Mouse (Mus musculus) heart, embryonic 16.5 days (tissue): ENCODE measurements around the gene Cfap54. TPM values are rescaled to one million over a fixed set of nuclear protein-coding genes. Genes with fewer than 3 reads are reported as not detected.

Experiments
- ATAC-seq: fragments of 200-750 bp; cut with Nextera tagmentation; replicated peaks from 2 replicates; pipeline ENCODE4 v1.8.0; 2017; ENCODE audit warnings: moderate number of reproducible peaks; ENCODE audit not compliant: insufficient read depth, low FRiP score; ENCODE audit errors: extremely low read depth
- H3K27ac ChIP-seq: fragments of 300-500 bp; sonication (generic); 2 replicates; pipeline ENCODE4 v1.5.1; 2014; ENCODE audit warnings: mild to moderate bottlenecking, low read length, control low read depth, moderate library complexity
- H3K27me3 ChIP-seq: fragments of 300-500 bp; sonication (generic); 2 replicates; pipeline ENCODE4 v1.6.1; 2014; ENCODE audit warnings: low read length, mixed read lengths; ENCODE audit not compliant: control insufficient read depth, insufficient read depth
- H3K36me3 ChIP-seq: fragments of 300-500 bp; sonication (generic); 2 replicates; pipeline ENCODE4 v1.6.1; 2014; ENCODE audit not compliant: control insufficient read depth, insufficient read depth
- H3K4me1 ChIP-seq: fragments of 300-500 bp; sonication (generic); 2 replicates; pipeline ENCODE4 v1.6.1; 2014; ENCODE audit warnings: low read length, mixed read lengths; ENCODE audit not compliant: control insufficient read depth, insufficient read depth
- H3K4me2 ChIP-seq: fragments of 300-500 bp; sonication (generic); 2 replicates; pipeline ENCODE4 v1.6.1; 2014; ENCODE audit warnings: low read depth, mild to moderate bottlenecking, control low read depth, low read length
- H3K4me3 ChIP-seq: fragments of 300-500 bp; sonication (generic); 2 replicates; pipeline ENCODE4 v1.5.1; 2014; ENCODE audit warnings: mild to moderate bottlenecking, control low read depth, low read length
- H3K9ac ChIP-seq: fragments of 300-500 bp; sonication (generic); 2 replicates; pipeline ENCODE4 v1.6.1; 2014; ENCODE audit warnings: low read length, control low read depth
- H3K9me3 ChIP-seq: fragments of 300-500 bp; sonication (generic); replicated peaks from 2 replicates; pipeline ENCODE4 v1.6.1; 2016; ENCODE audit warnings: low read length; ENCODE audit not compliant: control insufficient read depth
- WGBS: fragments of 180-500 bp; shearing (Covaris S2); extraction: QIAGEN DNeasy Blood & Tissue Kit; methylation state at CpG from one replicate; pipeline ENCODE4 v1.1.7; 2014; 5-methylcytosine and 5-hydroxymethylcytosine counted together
- polyA plus RNA-seq: library from polyadenylated mRNA; unstranded; fragments of >200 nt; fragmentation: Nextera tagmentation; extraction: Ambion mirVana; gene quantifications from 2 replicates; pipeline ENCODE4 v1.2.1, GENCODE M21; 2015

Cfap54 gene
- polyA plus RNA-seq, 1 experiment from 2014 or later, result 0.25 TPM

GRCm38 (mm10) chr10:93090241-93090640 lies 8.8 kb upstream of the Cfap54 start:
- Histone ChIP-seq H3K36me3 (no peaks in the 10 kb centered on the region), H3K9ac (no peak overlapping the region), H3K4me2 (no peak overlapping the region), H3K27ac (no peak overlapping the region), H3K9me3 (no peaks in the 10 kb centered on the region), H3K4me1 (peaks cover 5% of the 10 kb centered on the region; the same call in 1 of the 2 replicates), H3K27me3 (no peaks in the 10 kb centered on the region), H3K4me3 (no peak overlapping the region)
- 66% methylated on average over 6 of the region's 6 CpGs for WGBS
- ATAC-seq, result no peak

DNA sequence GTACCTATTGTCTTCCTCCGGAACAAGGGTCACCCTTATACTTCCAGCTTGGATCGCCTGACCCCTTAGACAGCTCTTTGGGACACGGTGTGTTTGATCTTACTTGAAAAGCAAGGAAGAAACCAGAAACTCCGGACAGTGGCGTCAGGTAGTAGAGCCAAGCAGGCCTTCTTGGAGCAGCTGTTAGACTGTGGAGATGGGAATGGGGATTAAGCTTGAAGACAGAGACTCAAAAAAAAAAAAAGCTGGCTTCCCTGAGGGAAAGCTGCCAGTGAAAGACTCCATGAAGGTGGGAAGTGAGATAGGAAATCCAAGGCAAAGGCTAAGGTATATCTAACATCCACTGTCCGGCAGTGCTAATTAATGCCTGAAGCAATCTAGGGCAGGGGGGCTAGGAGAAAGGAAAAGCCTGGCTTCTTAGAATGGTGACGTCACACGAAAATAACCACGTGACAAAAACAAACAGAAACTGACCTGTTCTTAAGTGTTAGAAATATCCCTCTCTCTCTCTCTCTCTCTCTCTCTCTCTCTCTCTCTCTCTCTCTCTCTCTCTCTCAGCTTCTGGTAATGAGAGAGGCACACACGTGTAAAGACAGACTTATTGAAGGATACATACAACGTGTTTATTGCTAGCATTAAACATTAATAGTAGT lies 7.1 kb upstream of the Cfap54 start:
- ATAC-seq, result no peak
- WGBS, result 61% methylated on average over 11 of the region's 11 CpGs
- H3K4me2 ChIP-seq, result no peak overlapping the region
- H3K27me3 ChIP-seq, result no peaks in the 10 kb centered on the region
- no peaks in the 10 kb centered on the region for H3K4me1 ChIP-seq
- no peak overlapping the region for H3K27ac ChIP-seq
- no peaks in the 10 kb centered on the region for H3K36me3 ChIP-seq
- H3K9me3 ChIP-seq, result no peaks in the 10 kb centered on the region
- H3K9ac ChIP-seq, result no peak overlapping the region
- H3K4me3 ChIP-seq, result no peak overlapping the region

DNA sequence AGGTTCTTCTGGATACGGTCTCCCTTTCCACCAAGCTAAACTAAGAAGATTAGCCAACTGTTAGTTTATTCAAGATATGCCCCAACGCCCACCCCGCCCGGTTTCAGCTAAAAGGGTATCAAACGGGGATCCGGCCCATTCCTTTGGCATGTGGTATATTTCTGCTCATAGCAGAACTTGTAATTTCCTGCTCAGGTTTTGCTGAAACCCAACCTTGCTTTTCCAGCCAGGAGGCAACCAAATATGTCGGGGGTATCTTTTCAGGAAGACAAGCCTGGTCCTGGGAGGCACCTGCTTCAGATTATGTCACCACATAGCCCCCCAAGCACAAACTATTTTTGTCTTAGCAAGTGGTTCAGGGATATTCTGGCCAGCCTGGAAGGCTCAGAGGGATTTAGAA lies 6.1 kb upstream of the Cfap54 start:
- H3K9me3 ChIP-seq, result no peaks in the 10 kb centered on the region
- H3K9ac ChIP-seq, result no peak overlapping the region
- H3K4me3 ChIP-seq, result no peak overlapping the region
- no peaks in the 10 kb centered on the region; the same call in 1 of the 2 replicates for H3K4me1 ChIP-seq
- H3K4me2 ChIP-seq, result no peak overlapping the region
- ATAC-seq, result no peak
- WGBS, result 70% methylated on average over 7 of the region's 7 CpGs
- no peak overlapping the region for H3K27ac ChIP-seq
- no peaks in the 10 kb centered on the region for H3K36me3 ChIP-seq
- H3K27me3 ChIP-seq, result no peaks in the 10 kb centered on the region

GRCm38 (mm10) chr10:93083963-93084340 lies 2.5 kb upstream of the Cfap54 start:
- H3K36me3 ChIP-seq, result no peaks in the 10 kb centered on the region
- 62% methylated on average over 8 of the region's 8 CpGs for WGBS
- no peak for ATAC-seq

DNA sequence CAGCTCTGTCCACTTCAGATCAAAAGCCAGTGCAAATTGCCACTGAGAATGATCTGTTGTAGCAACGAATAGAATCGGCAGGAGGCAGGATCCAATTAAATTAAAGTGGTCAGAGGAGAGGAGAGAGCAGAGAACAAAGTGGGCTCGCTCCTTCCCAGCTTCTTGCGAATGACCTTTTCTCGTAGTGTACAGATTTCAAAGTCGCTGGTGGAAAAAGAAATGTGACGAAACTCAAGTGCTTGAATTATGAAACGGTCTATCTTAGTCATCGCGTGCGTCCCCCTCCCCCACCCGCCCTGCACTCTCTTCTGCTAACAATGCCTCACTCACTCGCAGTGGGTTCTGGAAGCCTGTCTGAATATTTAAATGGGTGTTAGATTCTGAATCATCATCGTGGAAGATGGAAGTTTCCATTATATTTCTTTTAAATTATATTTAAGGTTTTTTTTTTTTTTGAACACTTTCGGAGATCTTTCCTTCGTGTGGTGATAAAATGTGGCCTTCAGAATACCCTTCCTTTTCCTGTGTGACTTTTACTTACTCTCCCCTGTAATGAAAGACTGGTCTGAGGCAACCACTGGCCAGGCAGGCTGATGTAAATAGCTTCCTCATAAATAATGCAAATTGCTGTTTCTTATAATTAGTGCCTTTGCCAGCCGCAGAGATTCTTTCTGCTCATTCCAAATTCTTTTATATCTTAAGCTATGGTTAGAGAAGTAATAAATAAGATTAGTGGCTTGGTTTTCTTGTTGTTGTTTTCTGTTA lies 2.0 kb upstream of the Cfap54 start:
- Histone ChIP-seq H3K27me3 (no peaks in the 10 kb centered on the region), H3K27ac (no peak overlapping the region), H3K4me1 (peaks cover 4% of the 10 kb centered on the region), H3K4me3 (peak overlapping the region; percentile 11), H3K36me3 (no peaks in the 10 kb centered on the region), H3K9me3 (no peaks in the 10 kb centered on the region), H3K9ac (0 out of 2 replicates have a peak overlapping the region, but pooled peaks have one; percentile 11), H3K4me2 (peak overlapping the region; percentile 51)
- WGBS, result 14% methylated on average over 17 of the region's 17 CpGs
- no peak for ATAC-seq

More at GRCm38 (mm10) chr10:93083963-93084340, 2.5 kb upstream of the Cfap54 start:
- no peaks in the 10 kb centered on the region for H3K27me3 ChIP-seq
- H3K4me2 ChIP-seq, result no peak overlapping the region
- no peak overlapping the region for H3K4me3 ChIP-seq
- H3K27ac ChIP-seq, result no peak overlapping the region
- peaks cover 4% of the 10 kb centered on the region for H3K4me1 ChIP-seq
- H3K9me3 ChIP-seq, result no peaks in the 10 kb centered on the region
- no peak overlapping the region for H3K9ac ChIP-seq

- peaks cover 4% of the 10 kb centered on the region for H3K4me1 ChIP-seq
- no peaks in the 10 kb centered on the region for H3K9me3 ChIP-seq
- no peak for ATAC-seq
- no peak overlapping the region for H3K4me2 ChIP-seq
- H3K9ac ChIP-seq, result no peak overlapping the region
- 79% methylated on average over 3 of the region's 3 CpGs for WGBS
- H3K27ac ChIP-seq, result no peak overlapping the region
- no peaks in the 10 kb centered on the region for H3K27me3 ChIP-seq
- no peak overlapping the region for H3K4me3 ChIP-seq
- no peaks in the 10 kb centered on the region for H3K36me3 ChIP-seq
Observed at GRCm38 (mm10) chr10:93079486-93079885, 1.9 kb downstream of the Cfap54 start.

GRCm38 (mm10) chr10:93077935-93078479 lies 3.4 kb downstream of the Cfap54 start:
- 62% methylated on average over 11 of the region's 11 CpGs for WGBS
- Histone ChIP-seq H3K4me1 (peaks cover 4% of the 10 kb centered on the region), H3K36me3 (no peaks in the 10 kb centered on the region), H3K9ac (no peak overlapping the region), H3K27ac (no peak overlapping the region), H3K4me2 (no peak overlapping the region), H3K27me3 (no peaks in the 10 kb centered on the region), H3K4me3 (no peak overlapping the region), H3K9me3 (no peaks in the 10 kb centered on the region)
- ATAC-seq, result no peak

- ATAC-seq, result no peak
- H3K4me3 ChIP-seq, result no peak overlapping the region
- no peak overlapping the region for H3K4me2 ChIP-seq
- H3K9me3 ChIP-seq, result no peaks in the 10 kb centered on the region
- 82% methylated on average over 9 of the region's 9 CpGs for WGBS
- H3K27me3 ChIP-seq, result no peaks in the 10 kb centered on the region
- no peak overlapping the region for H3K27ac ChIP-seq
- no peak overlapping the region for H3K9ac ChIP-seq
- H3K4me1 ChIP-seq, result peaks cover 4% of the 10 kb centered on the region
- no peaks in the 10 kb centered on the region for H3K36me3 ChIP-seq
Observed at GRCm38 (mm10) chr10:93076376-93076775, 5.0 kb downstream of the Cfap54 start.

DNA sequence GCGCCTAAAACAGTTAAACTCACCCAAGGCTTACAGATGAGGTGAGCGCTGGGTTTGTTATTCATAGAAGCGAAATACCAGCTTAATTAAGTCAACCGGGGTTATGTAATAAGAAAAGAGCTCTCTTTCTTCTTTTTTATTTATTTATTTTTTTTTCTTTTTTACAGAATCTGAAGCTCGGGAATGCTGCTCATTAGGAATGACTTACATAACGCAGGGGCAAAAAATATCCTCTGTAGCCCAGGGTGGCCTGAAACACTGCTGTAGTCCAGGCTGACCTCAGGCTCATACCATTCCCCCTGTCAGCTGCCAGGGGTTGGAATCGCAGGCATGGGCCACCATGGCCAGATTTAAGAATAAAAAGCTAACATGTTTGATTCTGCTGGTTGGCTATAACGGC lies 5.6 kb downstream of the Cfap54 start:
- WGBS, result 76% methylated on average over 8 of the region's 8 CpGs
- Histone ChIP-seq H3K4me1 (no peaks in the 10 kb centered on the region), H3K9me3 (no peaks in the 10 kb centered on the region), H3K27me3 (no peaks in the 10 kb centered on the region), H3K27ac (no peak overlapping the region), H3K4me3 (no peak overlapping the region), H3K4me2 (no peak overlapping the region), H3K9ac (no peak overlapping the region), H3K36me3 (no peaks in the 10 kb centered on the region)
- ATAC-seq, result no peak
